Mouse (Mus musculus) myocyte (in vitro differentiated cells): ENCODE measurements at regions not wholly inside any gene's neighbourhood (a gene's known extent, or its start where the extent isn't known, plus 50 kb on each side); places are given as distances from the start of the nearest gene placed in this dataset.

ENCODE experiments used
- E2F4 ChIP-seq: IDR thresholded peaks from one replicate; pipeline ENCODE4 v1.6.1; 2011; ENCODE audit warnings: mild to moderate bottlenecking, control low read depth, moderate library complexity; ENCODE audit not compliant: insufficient read depth
- MAX ChIP-seq: IDR thresholded peaks from one replicate; pipeline ENCODE4 v1.6.1; 2011; ENCODE audit warnings: low read depth, mild to moderate bottlenecking, control low read depth
- MYOG ChIP-seq, 3 experiments: IDR thresholded peaks; one replicate each; pipeline ENCODE4 v1.6.1; 2011; ENCODE audit warnings: control low read depth in 2 of 3, low read depth in 2 of 3, mild to moderate bottlenecking in 2 of 3; ENCODE audit not compliant: insufficient read length in 2 of 3, control insufficient read depth in 1 of 3, insufficient read depth in 1 of 3
- POLR2A ChIP-seq: IDR thresholded peaks from one replicate; pipeline ENCODE4 v1.6.1; 2011; ENCODE audit warnings: low read depth, mild to moderate bottlenecking, control low read depth, moderate library complexity; ENCODE audit not compliant: insufficient read length
- POLR2AphosphoS2 ChIP-seq: IDR thresholded peaks from one replicate; pipeline ENCODE4 v1.6.1; 2011; ENCODE audit warnings: low read depth, control low read depth; ENCODE audit not compliant: insufficient read length
- SRF ChIP-seq: IDR thresholded peaks from one replicate; pipeline ENCODE4 v1.6.1; 2011; ENCODE audit warnings: low read depth; ENCODE audit not compliant: control insufficient read depth, insufficient read length
- TCF12 ChIP-seq: IDR thresholded peaks from one replicate; pipeline ENCODE4 v1.6.1; 2011; ENCODE audit warnings: mild to moderate bottlenecking, control low read depth; ENCODE audit not compliant: poor library complexity, insufficient read depth, severe bottlenecking
- TCF3 ChIP-seq: IDR thresholded peaks from one replicate; pipeline ENCODE4 v1.6.1; 2011; ENCODE audit warnings: low read depth, control low read depth; ENCODE audit not compliant: insufficient read length

DNA sequence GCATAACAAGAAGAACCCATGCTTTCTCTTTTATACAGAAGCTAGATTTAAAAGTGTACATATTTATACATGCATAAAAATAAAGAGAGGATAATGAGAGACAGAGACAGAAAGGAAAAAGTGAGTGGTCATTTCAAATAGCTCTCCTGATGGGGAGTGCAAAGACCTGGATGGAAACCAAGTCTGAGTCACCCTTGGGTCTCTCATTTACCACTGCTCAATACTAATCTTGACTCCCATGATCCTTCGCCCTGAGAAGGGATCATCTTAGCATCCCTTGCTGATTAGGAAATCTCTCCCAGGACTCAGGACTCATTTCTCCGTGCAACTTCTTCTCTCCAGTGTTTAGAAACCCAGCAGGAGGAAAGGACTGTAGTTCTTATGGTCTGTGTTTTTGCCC is 386.9 kb upstream of the Dynlrb2 start:
- no peak for TF ChIP-seq POLR2A
- TF ChIP-seq TCF3, result no peak
- no peak for TF ChIP-seq E2F4
- TF ChIP-seq POLR2AphosphoS2, result no peak
- TF ChIP-seq SRF, result no peak
- no peak for TF ChIP-seq MAX
- TF ChIP-seq MYOG (IDR thresholded peaks at IDR 0.05; ENCODE audit: control insufficient read depth in 1 of 3, insufficient read depth in 1 of 3, insufficient read length in 2 of 3, low read depth in 2 of 3), result no peak
- TF ChIP-seq TCF12, result no peak
